Mouse (Mus musculus): ENCODE data around the gene Rcvrn.

GRCm38 (mm10) chr11:67741569-67741968, 46.4 kb downstream of the Rcvrn start:
- TF ChIP-seq CTCF (conservative IDR thresholded peaks at IDR 0.05; ENCODE audit: low read length) (no peak), NANOG (IDR thresholded peaks at IDR 0.05; ENCODE audit: borderline replicate concordance, low read length) (no peak), POU5F1 (IDR thresholded peaks at IDR 0.05; ENCODE audit: borderline replicate concordance, low read length) (no peak)

Data from E14TG2a.4 (cell line).